Mouse (Mus musculus) brain, embryonic 14.5 days (tissue): ENCODE results near the gene Rep15.

ENCODE experiments used
- CTCF ChIP-seq: fragments of 200-500 bp; IDR thresholded peaks from 2 replicates; pipeline ENCODE4 v1.5.1; 2012; ENCODE audit warnings: inconsistent platforms, mild to moderate bottlenecking, moderate library complexity, borderline replicate concordance; ENCODE audit not compliant: insufficient read depth, insufficient read length; ENCODE audit errors: extremely low read depth
- POLR2A ChIP-seq: fragments of 200-500 bp; IDR thresholded peaks from 2 replicates; pipeline ENCODE4 v1.6.1; 2012; ENCODE audit warnings: mild to moderate bottlenecking, inconsistent platforms, borderline replicate concordance; ENCODE audit not compliant: poor library complexity, insufficient read depth, insufficient read length, severe bottlenecking; ENCODE audit errors: extremely low read depth

GRCm38 (mm10) chr6:147013546-147013945, 18.8 kb upstream of the Rep15 start:
- TF ChIP-seq CTCF (no peak), POLR2A (no peak)
